Mouse (Mus musculus) forebrain, postnatal 0 days (tissue): Measurements from ENCODE around the gene Nkx6-2. TPM values are rescaled to one million over a fixed set of nuclear protein-coding genes. Genes with fewer than 3 reads are reported as not detected.

Experiments
- ATAC-seq: fragments of 200-750 bp; cut with Nextera tagmentation; 2 replicates; pipeline ENCODE4 v1.8.0; 2017; ENCODE audit warnings: mild to moderate bottlenecking, moderate library complexity
- DNase-seq: peaks from one replicate; pipeline ENCODE4 v3.0.0-alpha.2; 2015
- H3K27ac ChIP-seq: fragments of 300-500 bp; sonication (generic); 2 replicates; pipeline ENCODE4 v1.5.1; 2014; ENCODE audit warnings: low read depth, mild to moderate bottlenecking, antibody characterized with exemption, low read length, moderate library complexity, mixed read lengths
- H3K27me3 ChIP-seq: fragments of 300-500 bp; sonication (generic); 2 replicates; pipeline ENCODE4 v1.6.1; 2014; ENCODE audit warnings: mild to moderate bottlenecking, low read length, mixed read lengths; ENCODE audit not compliant: insufficient read depth
- H3K36me3 ChIP-seq: fragments of 300-500 bp; sonication (generic); 2 replicates; pipeline ENCODE4 v1.6.1; 2014; ENCODE audit warnings: mild to moderate bottlenecking, moderate library complexity; ENCODE audit not compliant: insufficient read depth
- H3K4me1 ChIP-seq: fragments of 300-500 bp; sonication (generic); 2 replicates; pipeline ENCODE4 v1.6.1; 2014; ENCODE audit warnings: antibody characterized with exemption; ENCODE audit not compliant: insufficient read depth
- H3K4me2 ChIP-seq: fragments of 300-500 bp; sonication (generic); 2 replicates; pipeline ENCODE4 v1.6.1; 2014; ENCODE audit warnings: low read depth, mild to moderate bottlenecking, moderate library complexity
- H3K4me3 ChIP-seq: fragments of 300-500 bp; sonication (generic); 2 replicates; pipeline ENCODE4 v1.5.1; 2014; ENCODE audit warnings: low read depth, low read length, mixed read lengths
- H3K9ac ChIP-seq: fragments of 300-500 bp; sonication (generic); 2 replicates; pipeline ENCODE4 v1.6.1; 2014; ENCODE audit warnings: mild to moderate bottlenecking
- H3K9me3 ChIP-seq: fragments of 300-500 bp; sonication (generic); 2 replicates; pipeline ENCODE4 v1.6.1; 2016; ENCODE audit warnings: low read length
- CTCF ChIP-seq: sonication (generic); IDR thresholded peaks from 2 replicates; pipeline ENCODE4 v1.5.1; 2016; ENCODE audit warnings: antibody characterized with exemption, control low read depth, low read depth
- WGBS: fragments of 180-500 bp; shearing (Covaris S2); extraction: QIAGEN DNeasy Blood & Tissue Kit; methylation state at CpG from one replicate; pipeline ENCODE4 v1.1.7; 2014; 5-methylcytosine and 5-hydroxymethylcytosine counted together
- polyA plus RNA-seq: library from polyadenylated mRNA; unstranded; fragments of >200 nt; fragmentation: Nextera tagmentation; extraction: Ambion mirVana; gene quantifications from 2 replicates; pipeline ENCODE4 v1.2.1, GENCODE M21; 2015
- total RNA-seq: library from RNA; depleted of rRNA; stranded (reverse); fragments of >200 nt; gene quantifications from 2 replicates; pipeline ENCODE4 v1.2.3, GENCODE M21; 2014

Gene Nkx6-2
- total and polyA plus RNA-seq, 2 experiments from 2014 or later: 1.00 to 1.4 TPM

GRCm38 (mm10) chr7:139551519-139551918, 31.1 kb downstream of the Nkx6-2 start:
- Histone ChIP-seq H3K36me3 (no peaks in the 10 kb centered on the region), H3K4me1 (0 out of 2 replicates have a peak, but pooled peaks cover 2% of the 10 kb centered on the region), H3K27ac (no peak overlapping the region), H3K9me3 (no peaks in the 10 kb centered on the region), H3K4me3 (no peak overlapping the region), H3K9ac (no peak overlapping the region), H3K27me3 (no peaks in the 10 kb centered on the region), H3K4me2 (no peak overlapping the region)
- no peak for DNase-seq
- no peak for ATAC-seq
- 52% methylated on average over 2 of the region's 2 CpGs for WGBS
- no peak for TF ChIP-seq CTCF

GRCm38 (mm10) chr7:139550086-139550783, 32.4 kb downstream of the Nkx6-2 start:
- Histone ChIP-seq H3K9ac (no peak overlapping the region), H3K4me3 (no peak overlapping the region), H3K4me1 (peaks cover 7% of the 10 kb centered on the region; the same call in 1 of the 2 replicates), H3K27ac (no peak overlapping the region), H3K9me3 (no peaks in the 10 kb centered on the region), H3K4me2 (no peak overlapping the region), H3K36me3 (no peaks in the 10 kb centered on the region), H3K27me3 (no peaks in the 10 kb centered on the region)
- ATAC-seq (no peak), DNase-seq (no peak)
- no peak for TF ChIP-seq CTCF
- WGBS: 84% methylated on average over 3 of the region's 3 CpGs

GRCm38 (mm10) chr7:139547325-139547724, 35.3 kb downstream of the Nkx6-2 start:
- 92% methylated on average over 2 of the region's 2 CpGs for WGBS

GRCm38 (mm10) chr7:139544706-139545625, 37.6 kb downstream of the Nkx6-2 start:
- no peak for TF ChIP-seq CTCF
- DNase-seq (peak; percentile 69), ATAC-seq (peak; percentile 96)
- Histone ChIP-seq H3K27me3 (no peaks in the 10 kb centered on the region), H3K9ac (no peak overlapping the region), H3K4me3 (no peak overlapping the region), H3K36me3 (no peaks in the 10 kb centered on the region), H3K9me3 (no peaks in the 10 kb centered on the region), H3K4me2 (peak overlapping the region; percentile 3; the same call in 1 of the 2 replicates), H3K27ac (peak overlapping the region; percentile 1; the same call in 1 of the 2 replicates), H3K4me1 (peaks cover 18% of the 10 kb centered on the region; the same call in 1 of the 2 replicates)
- WGBS: 14% methylated on average over 12 of the region's 12 CpGs

More at GRCm38 (mm10) chr7:139547325-139547724, 35.3 kb downstream of the Nkx6-2 start:
- Histone ChIP-seq H3K4me2 (no peak overlapping the region), H3K9me3 (no peaks in the 10 kb centered on the region), H3K4me1 (peaks cover 18% of the 10 kb centered on the region; the same call in 1 of the 2 replicates), H3K27ac (no peak overlapping the region), H3K36me3 (no peaks in the 10 kb centered on the region), H3K27me3 (no peaks in the 10 kb centered on the region), H3K4me3 (no peak overlapping the region), H3K9ac (no peak overlapping the region)
- DNase-seq (no peak), ATAC-seq (no peak)
- no peak for TF ChIP-seq CTCF

GRCm38 (mm10) chr7:139541422-139541821, 41.2 kb downstream of the Nkx6-2 start:
- H3K36me3 ChIP-seq: no peaks in the 10 kb centered on the region
- peaks cover 18% of the 10 kb centered on the region; the same call in 1 of the 2 replicates for H3K4me1 ChIP-seq
- ATAC-seq: no peak
- H3K27me3 ChIP-seq: no peaks in the 10 kb centered on the region
- no peak overlapping the region for H3K4me3 ChIP-seq
- H3K4me2 ChIP-seq: no peak overlapping the region
- H3K9me3 ChIP-seq: no peaks in the 10 kb centered on the region
- no peak overlapping the region for H3K27ac ChIP-seq
- 90% methylated on average over 6 of the region's 6 CpGs for WGBS
- no peak for DNase-seq
- TF ChIP-seq CTCF: peak; percentile 23; the same call in 1 of the 2 replicates
- no peak overlapping the region for H3K9ac ChIP-seq

GRCm38 (mm10) chr7:139540601-139541000, 42.0 kb downstream of the Nkx6-2 start:
- ATAC-seq (no peak), DNase-seq (no peak)
- peaks cover 15% of the 10 kb centered on the region; the same call in 1 of the 2 replicates for H3K4me1 ChIP-seq
- H3K27ac ChIP-seq: no peak overlapping the region
- no peaks in the 10 kb centered on the region for H3K9me3 ChIP-seq
- no peak overlapping the region for H3K4me3 ChIP-seq
- H3K27me3 ChIP-seq: no peaks in the 10 kb centered on the region
- no peaks in the 10 kb centered on the region for H3K36me3 ChIP-seq
- TF ChIP-seq CTCF: no peak
- 79% methylated on average over 1 of the region's 1 CpGs for WGBS
- no peak overlapping the region for H3K9ac ChIP-seq
- no peak overlapping the region for H3K4me2 ChIP-seq
